ENCODE assay signal across 8 mouse cellular contexts in genomic region chr14:73524766-73525448, GRCm38 (mm10). TPM values are rescaled to one million over a fixed set of nuclear protein-coding genes. Genes with fewer than 3 reads are reported as not detected.
DNase-seq lines count a peak whose midpoint lies in the region; ATAC-seq lines count a peak whose summit lies in the region.

Sucla2 (plus strand) TSS chr14:73525319.

- H3K9ac ChIP-seq in lung, embryonic 16.5 days (ENCODE audit: low read length): peak within 1 kb of the TSS; percentile 76

- peak within 1 kb of the TSS; percentile 59 for H3K4me3 ChIP-seq in lung, embryonic 16.5 days (ENCODE audit: low read length)

- H3K27me3 ChIP-seq in lung, embryonic 16.5 days (ENCODE audit: control insufficient read depth, insufficient read depth, low read depth, low read length): no peaks in the 10 kb centered on the region

- H3K4me1 ChIP-seq in lung, embryonic 16.5 days (replicated peaks; ENCODE audit: control insufficient read depth, insufficient read depth, low read length): no peaks in the 10 kb centered on the region

- H3K9me3 ChIP-seq in lung, embryonic 16.5 days (ENCODE audit: control insufficient read depth, low read length): no peaks in the 10 kb centered on the region

- peak; percentile 91 for DNase-seq in MEL-GATA-1-ER (ENCODE audit: extremely low read depth, low read depth)
- peak; percentile 98 for DNase-seq in cerebellum, adult 8-10 months
- DNase-seq in forelimb bud, embryonic 11.5 days (ENCODE audit: low read depth, low spot score): peak; percentile 97
- peak; percentile 94 for DNase-seq in layer of hippocampus, adult 9-10 months (ENCODE audit: low spot score)
- peak; percentile 87 for DNase-seq in ovary, postnatal 10 days (ENCODE audit: low spot score)
- DNase-seq in thymus, postnatal 10 days (ENCODE audit: low spot score in 2 of 2): peak; percentile 88 to 96

- H3K27ac ChIP-seq in lung, embryonic 16.5 days (ENCODE audit: low read length): peak within 1 kb of the TSS; percentile 88

- H3K4me2 ChIP-seq in lung, embryonic 16.5 days (ENCODE audit: low read depth, low read length): peak within 1 kb of the TSS; percentile 56

- ATAC-seq in hematopoietic stem cell, adult 5-6 weeks (replicated peaks in 1 of 2; ENCODE audit: insufficient read depth in 1 of 2, low FRiP score in 2 of 2, low TSS enrichment in 1 of 2, low read depth in 1 of 2, poor library complexity in 2 of 2, severe bottlenecking in 2 of 2): peak; percentile 98 to 100
- peak; percentile 99 for ATAC-seq in lung, embryonic 16.5 days (ENCODE audit: low read depth)

- WGBS in lung, embryonic 16.5 days: under 1% methylated on average over 36 of the region's 41 CpGs

- no peaks in the 10 kb centered on the region for H3K36me3 ChIP-seq in lung, embryonic 16.5 days (ENCODE audit: control insufficient read depth, insufficient read depth, low read length)

RNA-seq across cellular contexts. Expression of gene Sucla2, which starts in this region (rescaled TPM):
- total RNA-seq in hematopoietic stem cell, adult 5-6 weeks (2017): 95.2 and 141 TPM in 2 replicates
- 107 and 109 TPM in 2 replicates for polyA plus RNA-seq in lung, embryonic 16.5 days (2015; fragmentation: Nextera tagmentation; extraction: Ambion mirVana)

Comparison
In these comparisons a context has a peak if more than half of its experiments do, and no peak if none do; other contexts are left out.
1. Peak in every context shown above with its lines: DNase-seq, ATAC-seq, H3K4me3 ChIP-seq and H3K27ac ChIP-seq.